Mouse (Mus musculus) heart, postnatal 0 days (tissue): ENCODE measurements around the gene Lrp2.

Experiments used
- CTCF ChIP-seq: IDR thresholded peaks from 2 replicates; pipeline ENCODE4 v1.5.1; 2016; ENCODE audit warnings: antibody characterized with exemption, control low read depth, low read depth
- EP300 ChIP-seq: IDR thresholded peaks from 2 replicates; pipeline ENCODE4 v1.6.1; 2016; ENCODE audit warnings: antibody characterized with exemption, low read depth

GRCm38 (mm10) chr2:69405692-69406091 is 180.2 kb downstream of the Lrp2 start:
- no peak for TF ChIP-seq CTCF
- no peak for TF ChIP-seq EP300
